Comparison of ENCODE assay signal across 13 mouse cellular contexts in genomic region chr2:159062266-159062665, GRCm38 (mm10).
DNase-seq lines count a peak whose midpoint lies in the region; ATAC-seq and TF ChIP-seq lines count a peak whose summit lies in the region.
"Had no signal": no experiment of that assay in that cellular context is flagged by ENCODE, and none has a peak within 500 bp of the region (broad histone marks: within the 10 kb centered on the region; RNA-seq: fewer than 3 reads in every experiment).

No protein-coding gene starts in this region.

- no peaks in the 10 kb centered on the region for H3K4me1 ChIP-seq in forebrain, postnatal 0 days (ENCODE audit: insufficient read depth)
- H3K4me1 ChIP-seq in forebrain, embryonic 12.5 days: no peaks in the 10 kb centered on the region
- H3K4me1 ChIP-seq in midbrain, embryonic 15.5 days: no peaks in the 10 kb centered on the region
- H3K4me1 ChIP-seq: embryonic facial prominence, embryonic 13.5 days; heart, embryonic 13.5 days; midbrain, embryonic 12.5 days had no signal

- WGBS in forebrain, postnatal 0 days: 71% methylated on average over 2 of the region's 2 CpGs
- 81% methylated on average over 2 of the region's 2 CpGs for WGBS in forebrain, embryonic 12.5 days
- 79% methylated on average over 2 of the region's 2 CpGs for WGBS in midbrain, embryonic 15.5 days

- no peak overlapping the region for H3K4me3 ChIP-seq in forebrain, postnatal 0 days (ENCODE audit: low read depth, low read length)
- no peak overlapping the region for H3K4me3 ChIP-seq in forebrain, embryonic 12.5 days (replicated peaks)
- H3K4me3 ChIP-seq in midbrain, embryonic 15.5 days: no peak overlapping the region
- H3K4me3 ChIP-seq: embryonic facial prominence, embryonic 13.5 days; heart, embryonic 13.5 days; midbrain, embryonic 12.5 days had no signal

- H3K9ac ChIP-seq in forebrain, postnatal 0 days: no peak overlapping the region
- H3K9ac ChIP-seq in forebrain, embryonic 12.5 days: no peak overlapping the region
- no peak overlapping the region for H3K9ac ChIP-seq in midbrain, embryonic 15.5 days
- H3K9ac ChIP-seq: embryonic facial prominence, embryonic 13.5 days; heart, embryonic 13.5 days; midbrain, embryonic 12.5 days had no signal

- no peaks in the 10 kb centered on the region for H3K9me3 ChIP-seq in forebrain, postnatal 0 days (ENCODE audit: low read length)
- no peaks in the 10 kb centered on the region for H3K9me3 ChIP-seq in forebrain, embryonic 12.5 days
- H3K9me3 ChIP-seq in midbrain, embryonic 15.5 days: no peaks in the 10 kb centered on the region
- H3K9me3 ChIP-seq: embryonic facial prominence, embryonic 13.5 days; heart, embryonic 13.5 days; midbrain, embryonic 12.5 days had no signal

- H3K36me3 ChIP-seq in forebrain, postnatal 0 days (ENCODE audit: insufficient read depth): no peaks in the 10 kb centered on the region
- H3K36me3 ChIP-seq in forebrain, embryonic 12.5 days (replicated peaks): no peaks in the 10 kb centered on the region
- H3K36me3 ChIP-seq in midbrain, embryonic 15.5 days (replicated peaks): no peaks in the 10 kb centered on the region
- H3K36me3 ChIP-seq: embryonic facial prominence, embryonic 13.5 days; heart, embryonic 13.5 days; midbrain, embryonic 12.5 days had no signal

- H3K4me2 ChIP-seq in forebrain, postnatal 0 days (ENCODE audit: low read depth): no peak overlapping the region
- no peak overlapping the region for H3K4me2 ChIP-seq in forebrain, embryonic 12.5 days
- no peak overlapping the region for H3K4me2 ChIP-seq in midbrain, embryonic 15.5 days
- H3K4me2 ChIP-seq: embryonic facial prominence, embryonic 13.5 days; heart, embryonic 13.5 days; midbrain, embryonic 12.5 days had no signal

- no peaks in the 10 kb centered on the region for H3K27me3 ChIP-seq in forebrain, postnatal 0 days (ENCODE audit: insufficient read depth, low read length)
- H3K27me3 ChIP-seq in forebrain, embryonic 12.5 days: peaks cover 5% of the 10 kb centered on the region; the same call in 1 of the 2 replicates
- H3K27me3 ChIP-seq in midbrain, embryonic 15.5 days (replicated peaks): 0 out of 2 replicates have a peak, but pooled peaks cover 8% of the 10 kb centered on the region
- H3K27me3 ChIP-seq: midbrain, embryonic 12.5 days had no signal

- intact Hi-C loops in left cerebral cortex, postnatal 14 days (cut with DNase I): loop anchor here (5.0 kb wide), 1 partner anchor 150 kb away; no protein-coding TSS in a partner anchor
- intact Hi-C loops in gastrocnemius, postnatal 14 days (cut with DNase I; ENCODE audit: low total_unique reads): no loop called here

- TF ChIP-seq CTCF in forebrain, postnatal 0 days (IDR thresholded peaks at IDR 0.05; ENCODE audit: low read depth): peak; percentile 35; the same call in 1 of the 2 replicates

- no peak overlapping the region for H3K27ac ChIP-seq in forebrain, postnatal 0 days (ENCODE audit: low read depth, low read length)
- no peak overlapping the region for H3K27ac ChIP-seq in forebrain, embryonic 12.5 days
- no peak overlapping the region for H3K27ac ChIP-seq in midbrain, embryonic 15.5 days
- H3K27ac ChIP-seq: embryonic facial prominence, embryonic 13.5 days; heart, embryonic 13.5 days; midbrain, embryonic 12.5 days had no signal

- DNase-seq in forebrain, postnatal 0 days: peak; percentile 48
- DNase-seq in left cerebral cortex, postnatal 14 days (ENCODE audit: low spot score in 2 of 2): peak; percentile 13 to 17
- DNase-seq in left cerebral cortex, adult 8-10 months (ENCODE audit: low spot score in 2 of 2): no peak
- DNase-seq in gastrocnemius, postnatal 14 days: peak; percentile 49
- DNase-seq in lung, postnatal 10 days: peak; percentile 63
- DNase-seq in neural tube, embryonic 10.5 days (ENCODE audit: extremely low spot score, low spot score): no peak
- DNase-seq: thymus, adult 2 months had no signal

- no peak for ATAC-seq in forebrain, postnatal 0 days
- no peak for ATAC-seq in forebrain, embryonic 12.5 days (ENCODE audit: low FRiP score)
- ATAC-seq in midbrain, embryonic 15.5 days (replicated peaks): no peak
- ATAC-seq: CD4-positive, CD25-positive, alpha-beta regulatory T cell, adult 4 months had no signal

Comparison
In these comparisons a context has a peak if more than half of its experiments do, and no peak if none do; other contexts are left out.
1. DNase-seq: peak in forebrain, postnatal 0 days (single experiment), left cerebral cortex, postnatal 14 days (2 of 2), gastrocnemius, postnatal 14 days (single experiment) and lung, postnatal 10 days (single experiment); none in left cerebral cortex, adult 8-10 months (0 of 2) and neural tube, embryonic 10.5 days (single experiment).